Mouse (Mus musculus) liver, embryonic 15.5 days (tissue): ENCODE measurements at regions not wholly inside any gene's neighbourhood (a gene's known extent, or its start where the extent isn't known, plus 50 kb on each side); places are given as distances from the start of the nearest gene placed in this dataset.

ENCODE experiments used
- ATAC-seq: fragments of 200-750 bp; cut with Nextera tagmentation; 2 replicates; pipeline ENCODE4 v1.8.0; 2017; ENCODE audit warnings: moderate number of reproducible peaks, mild to moderate bottlenecking, moderate library complexity; ENCODE audit not compliant: insufficient read depth
- H3K27ac ChIP-seq: fragments of 300-500 bp; sonication (generic); replicated peaks from 2 replicates; pipeline ENCODE4 v1.5.1; 2015; ENCODE audit warnings: mild to moderate bottlenecking, inconsistent platforms
- H3K27me3 ChIP-seq: fragments of 300-500 bp; sonication (generic); 2 replicates; pipeline ENCODE4 v1.6.1; 2015; ENCODE audit warnings: mild to moderate bottlenecking, inconsistent platforms
- H3K36me3 ChIP-seq: fragments of 300-500 bp; sonication (generic); replicated peaks from 2 replicates; pipeline ENCODE4 v1.6.1; 2015; ENCODE audit warnings: moderate library complexity, mild to moderate bottlenecking, inconsistent platforms
- H3K4me1 ChIP-seq: fragments of 300-500 bp; sonication (generic); replicated peaks from 2 replicates; pipeline ENCODE4 v1.6.1; 2015; ENCODE audit warnings: inconsistent platforms
- H3K4me2 ChIP-seq: fragments of 300-500 bp; sonication (generic); 2 replicates; pipeline ENCODE4 v1.6.1; 2015; ENCODE audit warnings: moderate library complexity, mild to moderate bottlenecking, inconsistent platforms
- H3K4me3 ChIP-seq: fragments of 300-500 bp; sonication (generic); replicated peaks from 2 replicates; pipeline ENCODE4 v1.5.1; 2015; ENCODE audit warnings: mild to moderate bottlenecking, inconsistent platforms
- H3K9ac ChIP-seq: fragments of 300-500 bp; sonication (generic); 2 replicates; pipeline ENCODE4 v1.6.1; 2015; ENCODE audit warnings: moderate library complexity, mild to moderate bottlenecking, inconsistent platforms
- H3K9me3 ChIP-seq: fragments of 300-500 bp; sonication (generic); replicated peaks from 2 replicates; pipeline ENCODE4 v1.6.1; 2016; ENCODE audit warnings: inconsistent platforms
- WGBS: fragments of 180-500 bp; shearing (Covaris S2); methylation state at CpG from one replicate; pipeline ENCODE4 v1.1.7; 2015; ENCODE audit warnings: mixed read lengths; ENCODE audit not compliant: insufficient replicate concordance; 5-methylcytosine and 5-hydroxymethylcytosine counted together

DNA sequence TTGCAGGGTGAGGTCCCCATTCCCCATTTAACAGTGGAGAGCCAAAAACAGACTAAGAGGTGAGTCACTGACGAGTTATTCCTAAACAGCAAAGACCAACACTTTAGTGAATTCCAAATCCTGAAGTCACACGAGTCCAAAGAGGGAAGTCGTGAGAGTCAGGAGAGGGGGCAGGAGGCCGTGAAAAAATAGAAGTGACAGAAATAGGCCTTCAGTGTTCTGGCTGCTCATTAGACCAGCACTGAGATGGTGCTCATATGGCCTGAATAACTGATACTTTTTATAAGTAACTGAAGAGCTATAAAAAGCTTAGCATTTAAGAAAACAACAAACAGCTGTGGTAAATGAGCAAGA lies 68.5 kb upstream of the Bach2 start:
- Histone ChIP-seq H3K36me3 (no peaks in the 10 kb centered on the region), H3K27ac (peak overlapping the region; percentile 88), H3K9me3 (no peaks in the 10 kb centered on the region), H3K4me3 (peak overlapping the region; percentile 57), H3K9ac (peak overlapping the region; percentile 51; the same call in 1 of the 2 replicates), H3K4me1 (peaks cover 54% of the 10 kb centered on the region), H3K4me2 (peak overlapping the region; percentile 81), H3K27me3 (no peaks in the 10 kb centered on the region)
- 9% methylated on average over 4 of the region's 4 CpGs for WGBS
- no peak for ATAC-seq

DNA sequence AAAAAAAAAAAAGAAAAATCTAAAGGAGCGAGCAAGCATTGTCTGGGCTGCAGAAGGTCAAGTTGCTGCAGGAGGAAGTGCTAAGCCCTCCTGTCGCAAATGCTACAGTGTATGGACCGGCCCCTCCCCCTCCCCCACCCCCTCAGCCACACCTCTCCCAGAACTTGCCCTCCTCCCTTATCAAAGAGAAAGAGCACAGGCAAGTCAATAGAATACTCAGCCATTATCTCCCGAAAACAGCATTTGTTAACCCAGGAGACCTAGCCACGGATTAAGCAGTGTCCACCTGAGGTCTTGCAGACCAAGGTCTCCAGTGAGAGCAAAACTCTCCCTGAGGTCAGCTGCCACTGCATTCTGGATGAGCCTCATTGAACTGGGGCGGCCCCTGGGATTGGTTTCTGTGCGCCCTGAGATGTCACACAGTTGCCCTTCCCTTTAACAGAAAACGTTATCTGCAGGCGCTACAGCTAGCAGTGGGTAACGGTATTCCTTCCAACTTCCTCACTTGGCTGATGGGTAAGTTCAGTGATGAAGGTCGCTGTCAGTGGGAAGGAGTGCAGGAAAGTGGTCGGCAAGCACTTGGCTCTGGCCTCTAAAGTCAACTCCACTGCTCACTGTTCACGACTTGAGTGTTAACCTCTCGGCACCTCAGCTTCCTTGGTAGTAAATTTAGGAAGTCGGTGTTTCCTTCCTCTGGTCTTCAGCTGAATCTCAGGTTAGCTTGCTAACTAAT lies 68.0 kb upstream of the Bach2 start:
- peak; percentile 83 for ATAC-seq
- Histone ChIP-seq H3K4me3 (peak overlapping the region; percentile 57), H3K4me1 (peaks cover 54% of the 10 kb centered on the region), H3K9me3 (no peaks in the 10 kb centered on the region), H3K27ac (peak overlapping the region; percentile 88), H3K4me2 (peak overlapping the region; percentile 81), H3K9ac (peak overlapping the region; percentile 51), H3K27me3 (no peaks in the 10 kb centered on the region), H3K36me3 (no peaks in the 10 kb centered on the region)
- WGBS, result 4% methylated on average over 15 of the region's 15 CpGs

DNA sequence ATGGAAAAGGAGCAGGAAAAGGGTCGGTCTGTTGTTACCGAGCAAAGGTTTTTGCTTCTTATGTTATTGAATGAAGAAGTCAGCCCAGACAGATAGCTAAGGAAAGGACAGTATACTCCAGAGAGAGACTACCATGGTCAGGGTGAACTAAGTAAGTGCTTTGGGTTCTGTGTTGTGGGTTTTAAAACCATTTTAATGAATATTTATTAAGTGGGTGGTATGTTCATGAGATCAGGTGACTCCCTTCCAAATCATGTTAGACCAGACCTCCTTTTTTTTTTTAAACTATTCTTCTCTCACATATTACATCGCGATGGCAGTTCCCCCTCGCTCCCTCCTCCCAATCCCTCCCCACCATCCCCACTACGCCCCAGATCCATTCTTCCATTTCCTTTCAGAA lies 67.3 kb upstream of the Bach2 start:
- Histone ChIP-seq H3K27ac (peak overlapping the region; percentile 88), H3K4me1 (peaks cover 54% of the 10 kb centered on the region), H3K4me3 (peak overlapping the region; percentile 57), H3K9ac (peak overlapping the region; percentile 51), H3K9me3 (no peaks in the 10 kb centered on the region), H3K4me2 (peak overlapping the region; percentile 81), H3K27me3 (no peaks in the 10 kb centered on the region), H3K36me3 (no peaks in the 10 kb centered on the region)
- 38% methylated on average over 6 of the region's 6 CpGs for WGBS
- no peak for ATAC-seq

- Histone ChIP-seq H3K9me3 (no peaks in the 10 kb centered on the region), H3K27ac (peak overlapping the region; percentile 88)
These were observed 65.6 kb upstream of the Bach2 start for GRCm38 (mm10) chr4:32172992-32173391.

GRCm38 (mm10) chr4:32174771-32175170 lies 63.8 kb upstream of the Bach2 start:
- H3K27me3 ChIP-seq, result no peaks in the 10 kb centered on the region
- no peak overlapping the region for H3K4me2 ChIP-seq
- H3K9me3 ChIP-seq, result no peaks in the 10 kb centered on the region
- no peak overlapping the region for H3K4me3 ChIP-seq
- H3K36me3 ChIP-seq, result no peaks in the 10 kb centered on the region
- ATAC-seq, result no peak
- no peak overlapping the region for H3K9ac ChIP-seq
- no peak overlapping the region for H3K27ac ChIP-seq
- peaks cover 67% of the 10 kb centered on the region for H3K4me1 ChIP-seq
- WGBS, result 79% methylated on average over 7 of the region's 7 CpGs

More at GRCm38 (mm10) chr4:32172992-32173391, 65.6 kb upstream of the Bach2 start:
- peak overlapping the region; percentile 11 for H3K4me2 ChIP-seq
- no peaks in the 10 kb centered on the region for H3K27me3 ChIP-seq
- no peak overlapping the region for H3K9ac ChIP-seq
- ATAC-seq, result peak; percentile 45
- 24% methylated on average over 4 of the region's 4 CpGs for WGBS
- peaks cover 71% of the 10 kb centered on the region for H3K4me1 ChIP-seq
- no peaks in the 10 kb centered on the region for H3K36me3 ChIP-seq
- H3K4me3 ChIP-seq, result no peak overlapping the region

DNA sequence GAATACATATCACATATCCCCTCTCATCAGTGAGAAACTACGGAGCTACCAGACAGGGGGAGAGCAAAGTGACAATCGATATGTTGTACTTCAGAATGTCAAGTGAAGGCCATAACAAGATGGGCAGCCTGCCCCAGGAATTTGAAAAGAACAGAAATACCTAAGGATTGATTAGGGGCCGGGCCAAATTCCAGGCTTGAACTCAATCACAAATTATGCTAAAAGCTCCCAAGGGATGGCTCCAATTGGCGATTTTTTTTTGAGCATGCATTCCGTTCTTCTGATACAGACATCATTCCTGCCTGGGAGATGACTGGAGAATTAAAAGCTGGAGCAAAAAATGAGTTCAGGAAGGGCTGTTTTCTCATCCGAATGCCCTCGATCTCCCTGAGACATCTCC lies 63.4 kb upstream of the Bach2 start:
- peaks cover 63% of the 10 kb centered on the region for H3K4me1 ChIP-seq
- no peaks in the 10 kb centered on the region for H3K9me3 ChIP-seq

DNA sequence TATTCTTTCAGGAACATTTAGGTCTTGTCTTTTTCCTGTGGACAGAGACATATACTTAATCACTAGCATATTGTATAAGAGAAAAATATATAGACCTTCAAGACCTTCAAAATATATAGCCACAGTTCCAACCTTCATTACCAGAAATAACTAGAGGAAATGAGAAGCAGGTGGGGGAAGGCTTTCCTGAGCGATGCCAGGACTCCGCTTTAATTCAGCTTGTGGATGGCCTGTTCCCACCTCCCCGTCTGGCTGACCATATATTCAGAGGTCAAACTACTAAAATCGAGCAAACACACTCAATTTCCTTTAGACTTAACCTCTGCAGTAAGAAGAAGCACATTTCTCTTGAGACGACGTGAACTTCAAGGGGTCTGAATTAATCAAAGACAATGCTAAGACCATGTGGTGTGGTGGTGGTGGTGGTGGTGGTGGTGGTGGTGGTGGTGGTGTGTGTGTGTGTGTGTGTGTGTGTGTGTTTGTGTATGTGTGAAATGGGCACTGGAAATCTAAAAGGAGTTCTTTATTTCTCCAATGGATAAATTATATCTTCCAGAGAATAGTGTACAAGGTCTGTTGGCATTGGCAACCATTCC lies 62.7 kb upstream of the Bach2 start:
- ATAC-seq, result no peak
- WGBS, result 80% methylated on average over 6 of the region's 6 CpGs
- Histone ChIP-seq H3K36me3 (no peaks in the 10 kb centered on the region), H3K4me3 (no peak overlapping the region), H3K4me2 (no peak overlapping the region), H3K9ac (no peak overlapping the region), H3K9me3 (no peaks in the 10 kb centered on the region), H3K27me3 (no peaks in the 10 kb centered on the region), H3K4me1 (peaks cover 56% of the 10 kb centered on the region), H3K27ac (no peak overlapping the region)

More for the DNA sequence above, 63.4 kb upstream of the Bach2 start:
- no peak overlapping the region for H3K4me2 ChIP-seq
- H3K4me3 ChIP-seq, result no peak overlapping the region
- H3K27me3 ChIP-seq, result no peaks in the 10 kb centered on the region
- ATAC-seq, result no peak
- 74% methylated on average over 7 of the region's 7 CpGs for WGBS
- H3K36me3 ChIP-seq, result no peaks in the 10 kb centered on the region
- no peak overlapping the region for H3K9ac ChIP-seq
- no peak overlapping the region for H3K27ac ChIP-seq

DNA sequence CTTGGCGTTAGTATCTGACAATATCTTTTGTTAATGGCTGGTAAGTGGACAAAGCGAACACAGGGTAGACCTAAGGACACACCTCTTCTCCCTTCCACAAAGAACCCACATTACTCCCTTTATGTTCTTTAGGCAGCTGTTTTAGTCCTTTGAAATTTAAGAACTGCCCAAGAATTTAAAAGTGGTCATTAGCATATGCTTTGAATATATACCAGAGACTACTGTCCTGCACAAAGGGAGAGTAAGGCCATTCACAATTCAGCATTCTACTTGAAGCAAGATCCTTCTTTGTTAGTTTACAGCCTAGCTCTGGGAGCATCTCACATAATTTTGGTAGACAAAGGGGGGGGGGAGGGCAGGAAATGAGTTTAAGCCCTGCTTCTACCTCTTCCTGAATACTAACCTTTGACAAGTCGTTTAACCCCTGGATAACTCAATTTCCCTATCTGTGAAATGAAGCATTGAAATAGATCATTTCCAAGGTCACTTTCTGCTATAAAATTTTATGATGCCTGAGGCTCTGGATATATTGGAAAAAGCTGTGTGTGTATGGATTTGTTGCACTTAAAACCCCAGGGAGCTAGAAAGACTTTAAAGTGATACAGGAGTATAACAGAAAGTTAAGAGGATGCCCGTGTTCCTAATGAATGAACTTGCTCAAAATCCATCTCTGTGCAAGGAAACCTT lies 62.0 kb upstream of the Bach2 start:
- no peak for ATAC-seq
- Histone ChIP-seq H3K9ac (no peak overlapping the region), H3K27me3 (no peaks in the 10 kb centered on the region), H3K4me3 (no peak overlapping the region), H3K36me3 (no peaks in the 10 kb centered on the region), H3K9me3 (no peaks in the 10 kb centered on the region), H3K4me2 (no peak overlapping the region), H3K4me1 (peaks cover 49% of the 10 kb centered on the region), H3K27ac (no peak overlapping the region)
- WGBS, result 54% methylated on average over 4 of the region's 4 CpGs

- Histone ChIP-seq H3K9ac (0 out of 2 replicates have a peak overlapping the region, but pooled peaks have one; percentile 6), H3K4me1 (peaks cover 34% of the 10 kb centered on the region), H3K27me3 (no peaks in the 10 kb centered on the region), H3K4me2 (peak overlapping the region; percentile 54), H3K4me3 (no peak overlapping the region), H3K36me3 (no peaks in the 10 kb centered on the region), H3K9me3 (no peaks in the 10 kb centered on the region), H3K27ac (peak overlapping the region; percentile 75)
- ATAC-seq, result peak; percentile 87
- 31% methylated on average over 7 of the region's 7 CpGs for WGBS
These were observed 60.5 kb upstream of the Bach2 start for GRCm38 (mm10) chr4:32177933-32178639.

DNA sequence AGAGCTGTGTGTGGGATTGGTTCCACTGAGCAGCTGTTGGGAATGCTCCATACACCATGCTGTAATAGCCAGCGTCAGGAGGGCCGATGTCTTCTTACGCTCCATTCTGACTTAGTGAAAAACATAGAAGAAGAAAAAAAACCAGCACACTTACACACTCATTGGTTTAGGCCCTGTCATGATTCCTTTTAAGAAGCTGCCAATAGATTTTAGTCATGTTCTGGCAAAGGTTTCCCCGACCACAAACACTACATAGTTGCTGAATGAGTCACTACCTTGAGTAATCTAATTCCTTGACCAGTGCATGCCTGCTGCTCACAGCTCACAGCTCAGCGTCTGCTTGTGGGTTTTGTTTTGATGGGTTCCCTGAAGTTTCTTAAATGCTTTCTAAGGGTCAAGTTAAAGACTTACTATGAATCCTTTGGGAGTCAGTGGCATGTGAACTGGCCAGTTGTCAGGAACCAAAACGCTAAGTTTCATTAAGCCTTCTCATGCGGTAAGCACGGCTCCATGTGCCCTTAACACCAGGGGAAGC lies 58.8 kb upstream of the Bach2 start:
- Histone ChIP-seq H3K27ac (0 out of 2 replicates have a peak overlapping the region, but pooled peaks have one; percentile 0), H3K36me3 (no peaks in the 10 kb centered on the region), H3K4me1 (peaks cover 28% of the 10 kb centered on the region), H3K4me2 (no peak overlapping the region), H3K27me3 (no peaks in the 10 kb centered on the region), H3K9ac (no peak overlapping the region), H3K9me3 (no peaks in the 10 kb centered on the region), H3K4me3 (no peak overlapping the region)
- no peak for ATAC-seq
- WGBS, result 61% methylated on average over 8 of the region's 8 CpGs

DNA sequence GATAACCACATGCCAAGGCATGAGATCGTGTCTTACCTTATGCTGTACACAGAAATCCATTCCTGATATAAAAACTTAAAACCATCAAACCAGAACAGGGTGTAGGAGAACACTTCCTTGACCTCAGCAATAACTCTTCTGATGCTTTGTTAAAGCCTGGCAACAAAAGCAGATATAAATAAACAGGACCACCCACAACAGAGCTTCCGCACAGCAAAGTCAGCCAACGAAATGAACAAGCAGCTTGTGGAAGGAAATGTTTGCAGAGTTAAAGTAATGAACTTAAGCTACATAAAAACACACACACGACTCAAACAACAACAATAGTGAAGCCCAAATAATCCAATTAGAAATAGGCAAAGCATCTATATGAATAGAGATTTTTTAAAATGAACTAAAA lies 54.8 kb upstream of the Bach2 start:
- H3K27me3 ChIP-seq, result no peaks in the 10 kb centered on the region
- no peak for ATAC-seq
- 68% methylated on average over 4 of the region's 4 CpGs for WGBS
- H3K4me3 ChIP-seq, result no peak overlapping the region
- H3K9me3 ChIP-seq, result no peaks in the 10 kb centered on the region
- H3K4me2 ChIP-seq, result no peak overlapping the region
- H3K4me1 ChIP-seq, result peaks cover 3% of the 10 kb centered on the region
- no peak overlapping the region for H3K9ac ChIP-seq
- H3K36me3 ChIP-seq, result no peaks in the 10 kb centered on the region
- H3K27ac ChIP-seq, result no peak overlapping the region
